Mouse (Mus musculus) spleen, postnatal 10 days (tissue): ENCODE measurements around the gene Ldb2.

ENCODE experiments used
- DNase-seq, 2 experiments: peaks; one replicate each; pipeline ENCODE4 v3.0.0; 2021 to 2022; ENCODE audit warnings: low spot score in 2 of 2

Ldb2 gene

GRCm38 (mm10) chr5:44799053-44799860, at the start of gene Ldb2:
Ldb2 (minus strand) TSS chr5:44799680.
- DNase-seq = no peak

DNA sequence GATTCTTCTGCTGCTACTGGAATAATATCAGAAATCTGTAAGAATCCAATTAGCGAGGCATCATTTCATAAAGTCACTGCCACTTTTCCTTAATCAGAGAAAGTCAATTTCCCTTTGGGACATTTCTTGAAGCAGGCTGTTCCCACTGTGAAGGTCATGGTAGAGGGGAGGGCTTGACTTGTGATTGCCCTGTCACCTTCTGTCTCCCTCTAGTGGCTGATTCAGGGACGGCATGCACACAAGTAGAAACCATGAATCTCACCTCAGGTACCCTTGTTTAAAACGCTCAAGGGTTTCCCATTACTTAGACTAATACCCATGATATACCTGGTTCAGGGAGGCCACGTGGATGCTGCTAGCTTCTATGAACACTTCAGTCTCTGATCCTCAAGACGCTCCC, 31.8 kb upstream of the Ldb2 start:
- DNase-seq = peak; percentile 5 to 36

- no peak for DNase-seq
Measured at GRCm38 (mm10) chr5:44815506-44815905, 16.0 kb upstream of the Ldb2 start.

GRCm38 (mm10) chr5:44805960-44806359, 6.5 kb upstream of the Ldb2 start:
- DNase-seq = no peak

GRCm38 (mm10) chr5:44801100-44801499, 1.6 kb upstream of the Ldb2 start:
- DNase-seq = no peak

GRCm38 (mm10) chr5:44799861-44800260, 381 bp upstream of the Ldb2 start:
- no peak for DNase-seq

DNA sequence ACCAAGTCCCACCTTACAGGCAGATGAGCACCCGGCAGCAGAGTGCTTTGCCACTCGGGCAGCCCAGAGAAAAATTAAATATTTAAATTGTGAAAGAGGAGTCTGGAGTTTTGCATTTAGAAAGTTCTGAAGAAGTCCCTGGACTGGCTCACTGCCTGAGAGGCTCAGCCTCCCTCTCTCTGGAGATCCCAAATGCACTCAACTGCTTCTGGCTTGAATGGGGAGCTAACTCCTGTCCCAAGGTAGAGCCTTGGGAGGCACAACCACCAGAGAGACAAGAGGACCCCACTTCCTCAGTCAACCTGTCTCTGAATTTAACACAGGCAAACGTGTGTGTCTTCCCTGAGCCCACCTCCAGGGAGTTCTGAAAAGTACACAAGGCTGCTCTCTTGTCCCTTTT, 987 bp downstream of the Ldb2 start:
- DNase-seq = no peak

GRCm38 (mm10) chr5:44798056-44798455, 1.4 kb downstream of the Ldb2 start:
- no peak for DNase-seq

DNA sequence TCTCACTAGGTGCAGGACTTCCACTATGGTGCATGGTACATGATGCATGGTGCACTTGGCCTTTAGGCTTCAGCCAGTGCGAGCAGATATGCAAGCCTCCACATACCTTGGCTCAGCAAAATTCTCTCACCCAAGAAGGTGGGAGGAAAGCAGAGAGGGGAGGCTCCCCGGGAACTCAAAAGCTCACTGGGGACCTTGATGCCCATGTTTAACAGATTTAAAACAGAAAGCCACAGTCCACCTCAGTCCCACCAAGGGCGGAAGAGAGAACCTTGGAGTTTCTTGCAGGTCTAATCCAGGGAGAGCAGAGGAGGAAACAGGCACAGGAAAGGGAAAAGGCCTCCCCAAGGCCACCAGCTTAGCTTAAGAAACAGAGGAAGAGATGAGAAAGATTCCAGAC, 14.9 kb downstream of the Ldb2 start:
- no peak for DNase-seq

- DNase-seq = no peak
Measured at GRCm38 (mm10) chr5:44779340-44779739, 20.1 kb downstream of the Ldb2 start.

GRCm38 (mm10) chr5:44768472-44768871, 31.0 kb downstream of the Ldb2 start:
- no peak for DNase-seq

DNA sequence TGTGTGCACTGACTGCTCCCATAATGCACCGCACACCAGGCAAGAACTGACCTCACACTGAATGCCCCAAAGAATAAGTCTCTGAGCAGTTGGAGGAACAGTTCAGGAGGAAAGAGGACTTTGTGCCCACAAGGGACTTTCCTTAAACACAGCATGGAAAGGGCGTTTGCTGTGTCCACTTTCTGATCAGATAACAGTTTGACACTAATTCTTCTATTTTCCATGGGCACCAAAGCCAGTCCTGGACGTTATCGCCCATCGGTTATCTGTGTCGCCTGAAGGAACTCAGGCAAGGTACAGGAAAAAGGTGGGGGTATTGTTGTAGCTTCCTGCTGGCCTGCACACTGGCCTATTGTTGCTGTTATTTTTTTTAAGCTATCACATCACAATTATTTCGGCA, 34.6 kb downstream of the Ldb2 start:
- no peak for DNase-seq

DNA sequence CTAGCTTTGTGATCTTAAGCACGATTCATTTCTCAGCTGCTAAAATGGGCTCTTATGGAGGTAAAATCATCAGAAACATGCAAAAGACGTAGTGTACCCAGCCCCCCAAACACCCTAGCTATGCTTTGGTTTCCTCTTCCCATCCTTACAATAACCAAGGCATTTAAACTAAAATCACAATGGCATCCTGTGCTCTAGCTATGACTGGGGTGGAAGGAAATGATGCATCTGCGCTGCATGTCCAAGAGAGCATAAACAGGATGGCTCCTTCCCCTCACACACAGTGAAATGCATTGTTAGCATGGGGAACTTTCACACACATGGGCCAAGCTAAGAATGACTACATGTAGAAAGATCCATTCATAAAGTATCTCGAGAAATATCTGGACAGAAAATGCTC, 40.3 kb downstream of the Ldb2 start:
- DNase-seq = no peak

DNA sequence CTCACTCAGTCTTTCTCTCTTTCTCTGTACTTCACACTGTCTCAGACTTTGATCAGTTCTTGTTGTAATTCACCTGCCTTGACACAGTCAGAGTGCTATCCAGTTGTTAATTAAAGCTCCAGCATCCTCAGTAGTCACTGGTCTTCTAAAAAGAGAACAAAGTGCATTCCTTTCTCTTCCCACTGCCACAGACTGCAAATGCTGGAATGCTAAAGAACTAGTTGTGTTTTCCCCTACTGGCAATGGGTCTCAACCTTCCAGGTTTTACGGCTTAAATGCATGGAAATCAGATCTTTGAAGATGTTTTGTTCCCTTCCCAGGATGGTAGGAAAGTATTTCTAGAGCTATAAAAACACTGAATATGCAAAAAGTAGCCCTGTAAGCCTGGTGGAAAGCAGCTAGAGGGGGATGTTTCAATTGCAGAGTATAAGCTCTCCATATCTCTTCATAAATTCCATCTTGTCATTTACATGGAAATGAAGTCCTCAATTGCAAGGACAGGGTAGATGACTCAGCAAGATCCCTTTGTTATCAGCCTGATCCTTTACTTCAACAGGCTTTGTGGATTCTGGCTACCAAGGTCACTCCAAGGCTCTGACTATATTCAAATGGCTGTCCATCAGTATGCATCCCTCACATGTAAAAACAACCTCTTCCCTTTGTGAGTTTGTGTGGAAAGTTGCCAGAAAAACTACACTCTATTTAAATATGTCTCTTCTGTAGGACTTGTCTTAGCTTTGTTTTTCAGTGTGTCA, 45.1 kb downstream of the Ldb2 start:
- no peak for DNase-seq

DNA sequence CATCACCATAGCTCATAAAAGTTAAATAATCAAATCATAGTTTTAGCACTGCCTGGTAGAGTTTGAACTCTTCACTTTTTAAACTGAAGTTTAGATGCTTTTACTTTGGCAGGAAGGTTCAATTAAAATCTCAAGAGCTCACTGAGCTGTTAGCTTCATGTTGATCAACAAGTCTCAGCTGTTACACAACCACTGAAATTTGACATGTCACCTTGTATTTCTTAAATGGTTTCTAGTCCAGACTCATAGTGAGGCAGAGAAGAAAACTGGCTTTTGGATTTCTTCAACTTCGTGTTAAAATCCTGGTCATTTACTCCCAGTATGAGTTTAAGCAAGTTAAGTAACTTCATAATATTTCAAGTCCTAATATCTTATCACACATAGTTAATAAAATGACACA, 53.8 kb downstream of the Ldb2 start:
- DNase-seq = no peak

DNA sequence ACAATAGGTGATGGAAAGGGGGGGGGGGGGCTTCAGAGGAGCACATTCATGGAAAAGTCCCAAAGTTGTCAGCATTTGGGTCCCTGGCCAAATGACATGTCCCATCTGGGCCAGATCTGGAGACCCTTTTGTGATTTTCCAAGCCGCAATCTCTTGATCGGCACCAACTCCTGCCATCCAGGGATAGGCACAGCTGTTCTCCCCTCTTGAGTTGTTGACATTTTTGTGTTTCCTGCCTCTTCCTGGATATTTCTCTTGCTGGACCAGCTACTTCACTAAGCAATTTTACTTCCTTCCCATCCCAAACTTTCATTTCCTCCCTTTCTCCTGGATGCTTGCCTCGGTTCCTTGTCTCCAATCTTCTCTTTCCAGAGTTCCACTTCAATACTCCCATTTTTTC, 63.1 kb downstream of the Ldb2 start:
- no peak for DNase-seq

DNA sequence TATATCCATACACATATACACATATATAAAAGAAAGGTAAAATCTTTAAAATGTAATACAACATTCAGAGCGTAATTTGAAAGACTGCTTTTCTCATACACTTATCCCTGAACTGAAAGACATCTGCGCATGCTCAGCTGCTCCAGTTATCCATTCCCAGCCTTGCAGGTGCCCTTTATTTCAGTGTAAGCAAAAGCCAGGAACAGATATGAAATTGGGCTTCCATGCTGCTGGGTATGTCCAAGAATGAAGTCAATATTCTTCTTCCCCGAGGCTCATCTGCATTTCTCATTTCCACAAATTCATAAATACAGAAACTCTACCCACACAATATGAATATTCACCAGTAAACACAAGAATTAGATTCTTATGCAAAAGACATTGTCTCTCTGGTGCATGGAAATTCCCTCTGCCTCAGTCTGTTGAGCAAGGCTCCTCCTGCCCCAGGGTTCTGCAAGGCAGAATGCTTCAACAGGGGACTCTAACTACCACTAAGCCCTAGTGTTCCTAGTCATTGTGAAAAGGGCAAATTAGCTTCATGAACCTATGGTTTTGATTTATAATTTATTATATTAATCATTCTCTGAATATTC, 65.3 kb downstream of the Ldb2 start:
- no peak for DNase-seq

GRCm38 (mm10) chr5:44729646-44730310, 69.7 kb downstream of the Ldb2 start:
- no peak for DNase-seq

DNA sequence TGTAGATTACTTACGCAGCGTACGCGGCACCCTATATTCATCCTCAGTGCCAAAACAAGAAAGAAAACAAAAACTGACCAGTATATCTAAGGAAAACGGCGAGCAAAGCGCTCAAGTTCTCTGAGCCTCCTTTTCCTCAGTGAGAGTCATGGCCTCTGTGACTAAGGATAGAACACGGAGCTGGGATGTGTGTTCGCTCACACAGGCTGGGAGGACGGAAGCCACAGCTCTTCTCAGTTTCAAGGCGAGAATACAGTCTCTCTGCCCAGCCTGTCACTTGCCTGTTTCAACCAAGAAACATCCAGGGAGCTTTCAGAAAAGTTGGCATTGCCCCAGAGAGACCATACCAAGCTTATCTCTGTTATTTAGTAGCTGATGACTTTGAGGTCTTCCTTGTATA, 71.5 kb downstream of the Ldb2 start:
- no peak for DNase-seq

DNA sequence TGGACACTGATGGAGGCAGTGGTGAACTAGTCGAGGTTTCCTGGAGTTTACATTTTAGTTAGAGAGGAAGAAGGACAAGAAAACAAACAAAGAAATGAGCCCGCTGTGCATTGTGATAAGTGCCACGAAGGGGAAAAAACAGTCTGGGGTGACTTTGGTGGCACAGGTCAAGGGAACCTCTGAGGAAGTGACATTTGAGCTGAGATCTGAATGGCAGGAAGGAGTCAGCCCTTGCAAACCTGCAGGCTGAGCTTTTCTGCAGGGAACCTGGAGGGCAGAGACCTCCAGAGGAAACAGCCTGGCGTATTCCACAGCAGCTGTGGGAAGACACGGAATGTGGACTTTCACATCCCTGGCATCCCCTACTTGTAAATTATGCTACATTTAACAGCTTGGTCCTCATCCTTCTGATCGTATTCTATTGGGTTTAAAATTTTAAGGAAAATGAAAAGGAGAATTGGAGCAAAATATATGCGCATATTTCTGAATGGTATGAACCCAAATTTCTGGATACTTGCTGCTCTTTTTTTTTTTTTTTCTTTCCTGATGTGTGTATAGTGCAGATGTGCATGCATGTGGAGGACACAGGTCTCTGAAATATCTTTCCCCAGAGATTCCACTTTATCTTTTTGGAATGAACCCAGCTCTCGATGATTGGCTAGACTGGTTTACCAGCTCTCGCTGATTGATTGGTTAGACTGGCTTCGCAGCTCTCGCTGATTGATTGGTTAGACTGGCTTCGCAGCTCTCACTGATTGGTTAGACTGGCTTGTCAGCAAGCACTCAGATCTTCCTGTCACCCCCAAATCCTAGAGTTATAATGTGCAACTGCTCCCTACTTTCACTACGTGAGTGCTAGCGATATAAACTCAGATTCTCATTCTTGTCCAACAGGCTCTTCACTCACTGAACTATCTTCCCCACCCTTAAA, 72.7 kb downstream of the Ldb2 start:
- DNase-seq = no peak

DNA sequence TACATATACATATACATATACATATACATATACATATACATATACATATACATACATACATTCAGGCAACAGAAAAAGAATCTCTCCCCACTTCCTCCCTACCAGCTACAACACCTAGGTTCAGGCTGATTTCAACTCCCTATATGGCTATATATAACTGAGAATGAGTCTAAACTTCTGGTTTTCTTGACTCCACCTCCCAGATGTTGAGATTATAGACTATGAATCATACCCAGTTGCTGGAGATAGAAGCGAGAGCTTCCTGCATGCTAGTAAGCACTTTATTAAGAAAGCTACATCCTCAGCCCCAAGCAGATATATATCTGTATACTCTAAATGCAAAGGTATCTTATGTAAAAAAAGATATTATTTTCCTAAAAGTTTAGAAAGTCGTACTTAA, 74.0 kb downstream of the Ldb2 start:
- DNase-seq = no peak
